Mouse (Mus musculus): ENCODE results near the gene Med13l.

- TF ChIP-seq CTCF (IDR thresholded peaks at IDR 0.05; ENCODE audit: low read depth) = no peak
- TF ChIP-seq EP300 (IDR thresholded peaks at IDR 0.05; ENCODE audit: low read depth) = no peak
Measured at GRCm38 (mm10) chr5:118589186-118589892, 28.9 kb downstream of the Med13l start.
